Comparison of ENCODE assay signal across 27 mouse cellular contexts in the genomic region with DNA sequence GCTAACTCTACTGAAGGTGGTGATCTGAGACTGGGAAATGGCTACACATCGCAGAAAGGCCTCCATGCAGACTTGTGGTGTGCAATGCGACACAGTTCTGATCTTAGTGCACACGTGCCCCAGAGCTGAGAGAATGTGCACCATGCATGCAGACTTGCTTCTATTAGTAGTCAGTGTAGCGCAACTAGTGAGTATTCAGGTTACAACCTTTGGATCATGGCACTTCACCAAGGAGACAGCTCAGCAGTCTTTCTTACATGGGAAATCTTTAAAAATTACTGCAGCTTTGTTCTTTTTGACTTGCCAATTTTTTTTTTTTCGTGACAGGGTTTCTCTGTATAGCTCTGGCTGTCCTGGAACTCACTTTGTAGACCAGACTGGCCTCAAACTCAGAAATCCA. TPM values are rescaled to one million over a fixed set of nuclear protein-coding genes. Genes with fewer than 3 reads are reported as not detected.
A peak's percentile ranks its signal among the peaks of the same experiment; 100 is the strongest.
DNase-seq lines count a peak whose midpoint lies in the region; ATAC-seq and TF ChIP-seq lines count a peak whose summit lies in the region.
"Had no signal": no experiment of that assay in that cellular context is flagged by ENCODE, and none has a peak within 500 bp of the region (broad histone marks: within the 10 kb centered on the region; RNA-seq: fewer than 3 reads in every experiment).

No protein-coding gene starts in this region.

- no peak overlapping the region for H3K9ac ChIP-seq in kidney, postnatal 0 days (ENCODE audit: low read depth, low read length)
- H3K9ac ChIP-seq: forebrain, postnatal 0 days; heart, embryonic 12.5 days; heart, embryonic 15.5 days; hindbrain, embryonic 14.5 days had no signal

- H3K4me2 ChIP-seq in kidney, postnatal 0 days (ENCODE audit: low read length) = no peak overlapping the region
- H3K4me2 ChIP-seq: heart, embryonic 12.5 days; heart, embryonic 15.5 days; hindbrain, embryonic 14.5 days had no signal

- no peaks in the 10 kb centered on the region for H3K36me3 ChIP-seq in kidney, adult 2 months (ENCODE audit: control insufficient read depth, insufficient read depth, low read length)
- no peaks in the 10 kb centered on the region for H3K36me3 ChIP-seq in kidney, postnatal 0 days (ENCODE audit: insufficient read depth, low read length)
- H3K36me3 ChIP-seq in limb, embryonic 10.5 days = no peaks in the 10 kb centered on the region
- H3K36me3 ChIP-seq: heart, embryonic 12.5 days; heart, embryonic 15.5 days; hindbrain, embryonic 10.5 days had no signal

- no peak overlapping the region for H3K4me3 ChIP-seq in kidney, adult 2 months (ENCODE audit: insufficient read depth, low read depth, low read length)
- no peak overlapping the region for H3K4me3 ChIP-seq in kidney, postnatal 0 days (replicated peaks; ENCODE audit: low read depth, low read length)
- H3K4me3 ChIP-seq in limb, embryonic 10.5 days = no peak overlapping the region
- H3K4me3 ChIP-seq: heart, embryonic 12.5 days; heart, embryonic 15.5 days; hindbrain, embryonic 10.5 days had no signal

- no peaks in the 10 kb centered on the region for H3K27me3 ChIP-seq in kidney, adult 2 months (replicated peaks; ENCODE audit: control insufficient read depth, insufficient read depth, low read length)
- no peaks in the 10 kb centered on the region for H3K27me3 ChIP-seq in kidney, postnatal 0 days (ENCODE audit: insufficient read depth, low read length)
- H3K27me3 ChIP-seq in limb, embryonic 10.5 days (ENCODE audit: low read depth, poor library complexity, severe bottlenecking) = no peaks in the 10 kb centered on the region
- H3K27me3 ChIP-seq: heart, embryonic 12.5 days; heart, embryonic 15.5 days had no signal

- TF ChIP-seq POLR2A in kidney, adult 2 months (IDR thresholded peaks at IDR 0.05; ENCODE audit: low read depth, low read length) = no peak

- no peaks in the 10 kb centered on the region for H3K9me3 ChIP-seq in kidney, postnatal 0 days (replicated peaks; ENCODE audit: low read length)
- H3K9me3 ChIP-seq in limb, embryonic 10.5 days (replicated peaks) = no peaks in the 10 kb centered on the region
- H3K9me3 ChIP-seq: heart, embryonic 12.5 days; heart, embryonic 15.5 days; hindbrain, embryonic 10.5 days had no signal

- H3K27ac ChIP-seq in kidney, adult 2 months (ENCODE audit: insufficient read depth, low read depth, low read length) = no peak overlapping the region
- no peak overlapping the region for H3K27ac ChIP-seq in kidney, postnatal 0 days
- H3K27ac ChIP-seq in limb, embryonic 10.5 days = no peak overlapping the region
- H3K27ac ChIP-seq: heart, embryonic 15.5 days; hindbrain, embryonic 10.5 days; hindbrain, embryonic 14.5 days; hindbrain, postnatal 0 days had no signal

- 51% methylated on average over 5 of the region's 5 CpGs for WGBS in kidney, adult 2 months
- WGBS in kidney, postnatal 0 days = 63% methylated on average over 5 of the region's 5 CpGs
- 84% methylated on average over 5 of the region's 5 CpGs for WGBS in limb, embryonic 10.5 days

- H3K4me1 ChIP-seq in kidney, adult 2 months (ENCODE audit: control insufficient read depth, insufficient read depth, low read length) = peaks cover 8% of the 10 kb centered on the region
- H3K4me1 ChIP-seq in kidney, postnatal 0 days (replicated peaks; ENCODE audit: insufficient read depth, low read length) = no peaks in the 10 kb centered on the region
- H3K4me1 ChIP-seq in limb, embryonic 10.5 days = no peaks in the 10 kb centered on the region
- H3K4me1 ChIP-seq: heart, embryonic 12.5 days; heart, embryonic 15.5 days; hindbrain, embryonic 10.5 days had no signal

- no peak for TF ChIP-seq CTCF in kidney, adult 2 months (conservative IDR thresholded peaks at IDR 0.05; ENCODE audit: insufficient read depth, insufficient read length, low read depth, low read length)
- no peak for TF ChIP-seq CTCF in kidney, postnatal 0 days (IDR thresholded peaks at IDR 0.05; ENCODE audit: low read depth)

- ATAC-seq in kidney, postnatal 0 days (replicated peaks; ENCODE audit: low FRiP score, low read depth) = 0 out of 2 replicates have a peak, but pooled peaks have one; percentile 40
- no peak for ATAC-seq in erythroblast, adult 5-6 weeks (replicated peaks; ENCODE audit: low FRiP score, poor library complexity, severe bottlenecking)
- ATAC-seq: activated CD4-positive, CD25-positive, alpha-beta regulatory T cell, adult 4 months; forebrain, embryonic 14.5 days; forebrain, postnatal 0 days; hindbrain, postnatal 0 days had no signal

- DNase-seq in kidney, adult 2 months = peak; percentile 90
- DNase-seq in kidney, adult 8-10 months = peak; percentile 67 to 77
- DNase-seq in kidney, postnatal 0 days (ENCODE audit: low spot score) = no peak
- peak; percentile 62 to 67 for DNase-seq in kidney, postnatal 25 days
- no peak for DNase-seq in ovary, postnatal 14 days (ENCODE audit: low spot score)
- DNase-seq in limb, embryonic 10.5 days (ENCODE audit: low spot score) = no peak
- DNase-seq: adrenal gland, adult 8-10 months; adrenal gland, postnatal 36 days; cerebellum, adult 18-20 months; cerebellum, adult 9-10 months; cerebellum, postnatal 14 days; forebrain, postnatal 0 days; gastrocnemius, postnatal 25 days; heart, adult 18-20 months; heart, postnatal 10 days; heart, postnatal 36 days had no signal

RNA-seq across cellular contexts. Expression of a gene that starts 27.4 kb away (rescaled TPM):
- 0.05 and 0.15 TPM in 2 replicates for polyA plus RNA-seq in kidney, adult 2 months (2012; rRNA removed)
- not detected in 2 replicates for polyA plus RNA-seq in kidney, postnatal 0 days (2015; fragmentation: Nextera tagmentation; extraction: Ambion mirVana)
- polyA plus RNA-seq in limb, embryonic 10.5 days (2016; fragmentation: Nextera tagmentation; extraction: Ambion mirVana) = 0.31 and 0.33 TPM in 2 replicates
- total RNA-seq in erythroblast, adult 5-6 weeks (2015; ENCODE audit: low replicate concordance) = not detected in 2 replicates
- 0.77 and 0.84 TPM in 2 replicates for total RNA-seq in erythroblast, adult 5-6 weeks (2017; ENCODE audit: low replicate concordance)
- total RNA-seq: adrenal gland, adult 8-10 months; adrenal gland, postnatal 36 days; ES-E14; forebrain, postnatal 0 days; gastrocnemius, postnatal 25 days; heart, adult 18-20 months; heart, postnatal 10 days; heart, postnatal 36 days; hindbrain, postnatal 0 days had no signal
- polyA plus RNA-seq: forebrain, embryonic 14.5 days; forebrain, postnatal 0 days; frontal cortex, adult 2 months; hindbrain, embryonic 14.5 days; hindbrain, postnatal 0 days had no signal

RNA-seq across cellular contexts. Expression of a gene that starts 34.5 kb away (rescaled TPM):
- 0.04 and 0.06 TPM in 2 replicates for polyA plus RNA-seq in kidney, adult 2 months (2012; rRNA removed)
- polyA plus RNA-seq in kidney, postnatal 0 days (2015; fragmentation: Nextera tagmentation; extraction: Ambion mirVana) = 0.08 and 0.09 TPM in 2 replicates
- polyA plus RNA-seq in limb, embryonic 10.5 days (2016; fragmentation: Nextera tagmentation; extraction: Ambion mirVana) = 0.05 and 0.06 TPM in 2 replicates
- total RNA-seq in erythroblast, adult 5-6 weeks (2015; ENCODE audit: low replicate concordance) = 1.7 TPM in 1 of 2 replicates, not detected in the other
- total RNA-seq in erythroblast, adult 5-6 weeks (2017; ENCODE audit: low replicate concordance) = 1.4 TPM in 1 of 2 replicates, not detected in the other
- total RNA-seq: gastrocnemius, postnatal 25 days had no signal
- polyA plus RNA-seq: embryonic facial prominence, embryonic 11.5 days had no signal

RNA-seq across cellular contexts. Expression of a gene that starts 41.4 kb away (rescaled TPM):
- polyA plus RNA-seq in kidney, adult 2 months (2012; rRNA removed) = 45.7 and 50.9 TPM in 2 replicates
- polyA plus RNA-seq in kidney, postnatal 0 days (2015; fragmentation: Nextera tagmentation; extraction: Ambion mirVana) = 54.6 and 55.0 TPM in 2 replicates
- 47.2 and 50.7 TPM in 2 replicates for polyA plus RNA-seq in limb, embryonic 10.5 days (2016; fragmentation: Nextera tagmentation; extraction: Ambion mirVana)
- total RNA-seq in erythroblast, adult 5-6 weeks (2015; ENCODE audit: low replicate concordance) = 46.4 and 64.4 TPM in 2 replicates
- 52.9 and 60.9 TPM in 2 replicates for total RNA-seq in erythroblast, adult 5-6 weeks (2017; ENCODE audit: low replicate concordance)

Comparison
In these comparisons a context has a peak if more than half of its experiments do, and no peak if none do; other contexts are left out.
1. DNase-seq: peak in kidney, adult 2 months (single experiment), kidney, adult 8-10 months (2 of 2) and kidney, postnatal 25 days (2 of 2); none in kidney, postnatal 0 days (single experiment), ovary, postnatal 14 days (single experiment) and limb, embryonic 10.5 days (single experiment).